8 mouse cellular contexts compared by ENCODE assay signal in the genomic region with DNA sequence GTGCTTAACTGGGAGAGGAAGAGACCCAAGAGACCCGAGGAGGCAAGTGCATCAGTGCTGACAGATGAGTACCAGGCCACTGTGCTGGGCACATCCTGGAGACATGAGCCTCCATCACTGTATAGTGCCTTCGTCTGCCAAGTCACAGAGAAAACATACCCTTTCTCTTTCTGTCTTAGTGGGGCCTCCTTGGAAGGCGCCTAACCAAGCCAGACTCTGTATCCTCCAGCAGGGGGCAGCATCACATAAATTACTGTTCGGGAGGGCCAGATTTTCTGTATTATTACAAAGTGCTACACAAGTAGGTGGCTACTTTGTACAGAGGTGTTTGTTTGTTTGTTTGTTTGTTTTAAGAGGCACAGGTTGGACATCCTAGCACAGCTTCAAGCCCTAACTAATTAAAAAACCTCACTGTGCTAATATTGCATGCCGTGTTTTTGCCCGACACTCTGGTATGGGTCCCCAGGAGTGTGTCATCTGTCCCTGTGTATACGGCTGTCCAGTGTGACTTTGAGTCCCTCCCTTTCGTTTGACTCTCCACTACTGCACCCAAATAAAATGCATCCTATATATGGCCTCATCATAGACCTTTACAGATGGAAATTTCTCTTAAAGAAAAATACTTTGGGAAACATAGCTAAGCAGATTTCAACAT. TPM values are rescaled to one million over a fixed set of nuclear protein-coding genes. Genes with fewer than 3 reads are reported as not detected.
DNase-seq lines count a peak whose midpoint lies in the region; ATAC-seq and TF ChIP-seq lines count a peak whose summit lies in the region.

No protein-coding gene starts in this region.

- TF ChIP-seq EP300 in lung, postnatal 0 days (IDR thresholded peaks at IDR 0.05), result no peak

- 38% methylated on average over 8 of the region's 8 CpGs for WGBS in lung, postnatal 0 days

- intact Hi-C loops in heart, postnatal 14 days (cut with DNase I), result loop anchor here (2.0 kb wide), 2 partner anchors 65 to 207 kb away; no protein-coding TSS in a partner anchor

- H3K27me3 ChIP-seq in lung, postnatal 0 days (replicated peaks; ENCODE audit: insufficient read depth, low read length), result no peaks in the 10 kb centered on the region

- 0 out of 2 replicates have a peak, but pooled peaks have one; percentile 0 for TF ChIP-seq CTCF in embryonic fibroblast, embryonic 13.5 days (IDR thresholded peaks at IDR 0.05; ENCODE audit: borderline replicate concordance, insufficient read depth, low read length)
- TF ChIP-seq CTCF in lung, postnatal 0 days (IDR thresholded peaks at IDR 0.05), result peak; percentile 93

- no peaks in the 10 kb centered on the region for H3K9me3 ChIP-seq in lung, postnatal 0 days (ENCODE audit: low read length)

- H3K4me1 ChIP-seq in embryonic fibroblast, embryonic 13.5 days (ENCODE audit: control insufficient read depth, insufficient read depth, low read length), result no peaks in the 10 kb centered on the region
- no peaks in the 10 kb centered on the region for H3K4me1 ChIP-seq in lung, postnatal 0 days (ENCODE audit: insufficient read depth, low read depth, low read length)

- peak; percentile 66 for DNase-seq in adrenal gland, postnatal 25 days
- DNase-seq in heart, postnatal 14 days, result peak; percentile 78 to 84
- DNase-seq in layer of hippocampus, adult 11-12 months (ENCODE audit: low spot score), result peak; percentile 73
- peak; percentile 79 for DNase-seq in lung, postnatal 0 days (ENCODE audit: low spot score)
- DNase-seq in retina, adult 2 months (ENCODE audit: low read depth, low spot score), result peak; percentile 51
- DNase-seq in thymus, postnatal 14 days, result peak; percentile 86

- no peak overlapping the region for H3K4me2 ChIP-seq in lung, postnatal 0 days (replicated peaks; ENCODE audit: low read depth, low read length)

- no peak overlapping the region for H3K27ac ChIP-seq in embryonic fibroblast, embryonic 13.5 days (ENCODE audit: insufficient read depth, low read length)
- no peak overlapping the region for H3K27ac ChIP-seq in lung, postnatal 0 days (ENCODE audit: low read length)

- no peak for TF ChIP-seq POLR2A in embryonic fibroblast, embryonic 13.5 days (IDR thresholded peaks at IDR 0.05; ENCODE audit: low read depth, low read length)

- peak; percentile 84 for ATAC-seq in CD4-positive, CD25-positive, alpha-beta regulatory T cell, adult 4 months
- no peak for ATAC-seq in lung, postnatal 0 days

- no peak overlapping the region for H3K9ac ChIP-seq in lung, postnatal 0 days (replicated peaks; ENCODE audit: low read depth)

- H3K4me3 ChIP-seq in embryonic fibroblast, embryonic 13.5 days (ENCODE audit: insufficient read depth, low read length), result no peak overlapping the region
- H3K4me3 ChIP-seq in lung, postnatal 0 days (ENCODE audit: low read depth, low read length), result no peak overlapping the region

- H3K36me3 ChIP-seq in lung, postnatal 0 days (ENCODE audit: insufficient read depth, low read length), result no peaks in the 10 kb centered on the region

RNA-seq across cellular contexts. Expression of a gene that starts 9.1 kb away (rescaled TPM):
- 100 to 1,000 TPM in 1 of 2 experiments, 10 to 100 TPM in 1; 95.6 to 112 TPM for polyA plus RNA-seq in CD4-positive, CD25-positive, alpha-beta regulatory T cell, adult 4 months (2017; shearing (Covaris generic))
- total RNA-seq in adrenal gland, postnatal 25 days (2021), result 72.0 and 104 TPM in 2 replicates
- 56.6 and 72.2 TPM in 2 replicates for polyA plus RNA-seq in embryonic fibroblast, embryonic 13.5 days (2011; ENCODE audit: insufficient read length, low read depth, missing spikeins)
- 10 to 100 TPM; 33.9 to 40.0 TPM for total RNA-seq in heart, postnatal 14 days (2021)
- 28.4 and 33.1 TPM in 2 replicates for polyA plus RNA-seq in lung, postnatal 0 days (2015; fragmentation: Nextera tagmentation; extraction: Ambion mirVana)

RNA-seq across cellular contexts. Expression of a gene that starts 46.4 kb away (rescaled TPM):
- 1 to 10 TPM; 1.5 to 1.6 TPM for polyA plus RNA-seq in CD4-positive, CD25-positive, alpha-beta regulatory T cell, adult 4 months (2017; shearing (Covaris generic))
- total RNA-seq in adrenal gland, postnatal 25 days (2021), result 0.14 and 0.18 TPM in 2 replicates
- 0.10 TPM in 1 of 2 replicates, not detected in the other for polyA plus RNA-seq in embryonic fibroblast, embryonic 13.5 days (2011; ENCODE audit: insufficient read length, low read depth, missing spikeins)
- under 1 TPM; 0.07 to 0.27 TPM for total RNA-seq in heart, postnatal 14 days (2021)
- 0.23 and 0.29 TPM in 2 replicates for polyA plus RNA-seq in lung, postnatal 0 days (2015; fragmentation: Nextera tagmentation; extraction: Ambion mirVana)
